Mouse (Mus musculus) cerebellum, adult 11-12 months (tissue): ENCODE data around the gene St3gal4.

Experiments used
- DNase-seq: peaks from one replicate; pipeline ENCODE4 v3.0.0; 2022

Gene St3gal4

GRCm38 (mm10) chr9:35128564-35128963 lies 9.5 kb upstream of the St3gal4 start:
- no peak for DNase-seq

DNA sequence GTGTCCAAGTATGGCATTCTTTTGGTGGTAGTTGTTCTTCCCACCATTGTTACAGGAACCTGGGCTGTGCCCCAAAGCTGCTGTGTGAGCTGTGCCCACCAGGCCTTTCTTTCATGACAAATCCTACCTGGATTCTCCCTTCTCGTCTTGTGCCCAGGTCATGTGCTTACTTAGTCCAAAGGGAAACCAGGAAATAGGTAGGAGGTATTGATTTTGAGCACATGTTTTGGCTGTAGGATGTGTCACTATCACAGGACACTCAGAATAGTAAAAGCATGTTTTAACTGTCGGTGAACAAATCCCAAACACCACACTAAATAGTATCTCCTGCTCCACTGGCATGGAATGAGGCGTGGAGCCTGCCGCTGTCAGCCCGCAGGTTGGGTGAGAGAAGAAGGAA lies 8.5 kb upstream of the St3gal4 start:
- no peak for DNase-seq

DNA sequence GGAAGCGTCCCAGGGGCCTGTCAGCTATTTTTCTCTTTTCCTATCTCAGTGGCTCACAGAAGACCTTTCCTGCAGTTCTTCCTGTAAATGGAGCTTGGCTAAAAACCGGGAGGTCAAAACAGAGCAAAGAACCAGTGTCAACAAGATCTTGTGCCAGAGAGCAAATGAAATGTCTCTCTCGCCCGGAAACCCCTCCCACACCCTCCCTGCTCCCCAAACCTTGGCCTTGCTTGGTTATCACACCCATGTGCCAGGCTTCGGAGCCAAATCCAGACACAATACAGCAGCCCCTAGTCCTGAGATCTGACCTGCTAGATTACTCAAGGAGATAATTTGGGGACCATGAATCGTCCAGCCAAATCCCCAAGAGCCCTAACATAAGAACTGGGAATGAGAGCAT lies 8.1 kb upstream of the St3gal4 start:
- DNase-seq: no peak

- no peak for DNase-seq
Observed at GRCm38 (mm10) chr9:35124678-35124955, 5.5 kb upstream of the St3gal4 start.

- DNase-seq: no peak
Observed at GRCm38 (mm10) chr9:35123804-35124677, 5.0 kb upstream of the St3gal4 start.

DNA sequence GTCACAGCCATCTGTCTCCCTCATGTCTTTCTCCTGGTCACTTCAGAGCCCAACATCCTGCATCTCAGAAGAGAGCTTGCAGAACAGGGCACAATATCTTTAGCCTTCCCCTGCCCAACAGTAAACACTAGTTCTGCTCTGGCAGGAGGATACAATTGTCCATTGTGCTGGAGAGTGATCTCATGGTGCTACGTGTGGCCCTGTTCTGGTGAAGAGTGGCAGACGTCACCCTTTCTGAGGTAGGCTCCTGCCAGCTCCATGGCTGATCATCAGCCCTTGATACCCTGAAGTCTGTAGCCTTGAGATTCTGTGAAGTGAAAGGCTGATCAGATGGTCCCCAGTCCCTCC lies 4.4 kb upstream of the St3gal4 start:
- DNase-seq: no peak

GRCm38 (mm10) chr9:35122551-35123266 lies 3.6 kb upstream of the St3gal4 start:
- DNase-seq: no peak

DNA sequence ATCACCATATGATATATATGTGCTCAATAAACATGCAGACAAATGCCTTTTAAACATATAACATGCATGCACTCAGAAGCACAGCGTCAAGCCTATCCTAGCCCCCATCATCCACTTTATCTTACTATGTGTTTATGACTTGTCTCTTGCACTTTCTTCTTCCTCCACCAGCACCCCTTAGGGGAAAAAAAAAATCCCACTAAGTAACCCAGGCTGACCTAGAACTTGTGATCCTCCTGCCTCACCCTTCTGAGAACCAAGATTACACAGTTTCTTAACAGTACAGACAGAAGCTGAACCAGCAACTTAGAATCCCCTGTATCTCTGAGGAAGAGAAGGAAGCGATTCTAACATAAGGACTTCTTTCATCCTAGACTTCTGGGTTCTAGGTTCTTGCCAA lies 505 bp downstream of the St3gal4 start:
- no peak for DNase-seq

GRCm38 (mm10) chr9:35117384-35118295 lies 1.4 kb downstream of the St3gal4 start:
- DNase-seq: no peak

DNA sequence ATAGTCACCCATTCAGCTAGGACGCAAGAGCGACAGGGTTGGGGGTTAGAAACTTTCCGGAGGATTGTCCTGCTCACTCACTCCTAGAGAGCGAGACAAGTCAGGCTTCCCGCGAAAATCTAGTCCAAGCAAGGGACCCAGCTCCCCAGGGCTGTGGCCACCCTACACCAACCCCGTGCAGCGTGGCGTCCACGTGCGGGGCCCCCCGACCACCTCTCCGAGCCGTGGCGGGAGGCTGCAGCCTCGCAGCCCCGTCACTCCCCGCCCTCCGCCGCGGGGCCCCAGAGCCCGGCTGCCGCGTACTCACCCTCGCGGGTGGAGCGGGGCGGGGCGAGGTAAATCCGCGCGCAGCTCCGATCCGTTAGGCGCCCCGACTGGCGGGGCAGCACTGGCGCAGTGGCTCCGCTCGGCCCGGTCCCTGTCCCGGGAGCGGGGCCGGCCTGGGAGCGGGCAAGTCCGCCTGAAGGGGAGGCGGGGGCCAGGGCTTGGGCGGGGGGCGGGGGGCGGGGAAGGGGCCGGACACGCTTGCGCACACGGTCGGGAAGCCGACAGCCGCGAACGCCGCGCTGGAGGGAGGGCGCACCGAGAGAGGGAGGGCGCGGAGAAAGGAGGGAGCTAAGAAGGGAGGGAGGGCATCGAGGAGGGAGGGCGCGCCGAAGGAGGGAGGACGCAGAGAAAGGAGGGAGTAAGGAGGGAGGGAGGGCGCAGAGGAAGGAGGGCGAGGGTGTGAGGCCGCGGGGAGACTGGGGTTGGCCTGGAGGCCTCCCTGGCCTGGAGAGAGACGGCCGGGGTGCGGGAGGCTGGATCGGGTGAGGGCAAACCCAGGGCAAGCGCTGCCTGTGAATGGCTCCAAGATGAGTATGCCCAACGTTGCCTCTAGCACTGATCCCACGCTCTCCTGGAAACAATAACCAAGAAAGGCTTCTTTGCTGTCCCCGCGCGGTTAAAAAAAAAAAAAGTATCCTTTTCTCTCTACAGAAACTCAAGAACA lies 2.4 kb downstream of the St3gal4 start:
- DNase-seq: peak; percentile 75

DNA sequence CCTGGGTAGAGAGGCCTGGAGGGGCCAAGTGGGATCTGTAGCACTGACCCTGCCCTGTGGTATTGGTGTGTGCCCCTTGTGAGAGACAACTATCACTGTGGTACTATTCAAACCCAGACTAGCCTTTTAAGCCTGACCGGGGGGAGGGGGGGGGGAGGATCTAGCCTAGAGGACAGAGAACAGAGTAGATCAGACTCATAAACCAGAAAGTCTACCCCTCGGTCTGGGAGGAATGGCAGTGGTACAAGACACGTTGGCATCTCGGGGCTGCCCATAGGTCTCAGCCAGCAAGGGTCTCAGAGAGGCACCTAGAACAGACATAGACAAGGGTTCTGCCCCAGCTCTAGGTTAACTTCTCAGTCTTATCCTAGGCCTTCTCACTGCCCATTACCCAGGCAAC lies 3.3 kb downstream of the St3gal4 start:
- no peak for DNase-seq

- no peak for DNase-seq
Observed at GRCm38 (mm10) chr9:35115299-35115698, 3.8 kb downstream of the St3gal4 start.

- DNase-seq: peak; percentile 7
Observed at GRCm38 (mm10) chr9:35114234-35114633, 4.8 kb downstream of the St3gal4 start.

DNA sequence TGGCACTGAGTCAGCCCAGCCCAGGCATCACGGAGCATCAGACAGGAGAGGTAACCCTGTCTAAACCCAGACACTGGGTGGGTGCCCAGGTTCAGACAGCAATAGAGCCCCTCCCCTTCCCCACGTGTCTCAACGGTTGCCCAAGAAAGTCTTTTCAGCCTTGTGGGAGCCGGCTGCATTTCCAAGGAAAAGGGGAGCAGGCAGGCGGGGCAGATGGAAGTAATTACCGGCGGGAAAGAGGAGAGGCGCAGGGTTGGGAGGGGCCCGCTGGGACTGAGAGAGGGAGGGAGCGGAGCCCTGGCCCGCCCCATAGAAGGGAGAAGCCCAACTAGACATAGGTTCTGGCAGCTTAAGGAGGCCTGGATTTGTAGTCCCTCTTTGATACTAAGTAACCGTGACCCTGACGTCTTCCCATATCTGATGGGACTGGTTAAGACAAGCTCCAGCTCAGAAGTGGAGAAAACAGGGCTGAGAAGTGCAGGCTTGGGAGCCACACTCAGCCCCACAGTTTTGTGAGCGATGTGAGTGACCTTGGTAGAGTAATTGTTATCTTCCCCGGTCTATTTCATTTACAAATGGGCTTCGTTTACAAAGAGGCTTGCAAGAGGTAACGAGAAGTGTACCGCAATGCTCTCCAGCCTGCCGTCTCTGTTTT lies 7.0 kb downstream of the St3gal4 start:
- DNase-seq: peak; percentile 44

GRCm38 (mm10) chr9:35111446-35111845 lies 7.6 kb downstream of the St3gal4 start:
- peak; percentile 6 for DNase-seq

GRCm38 (mm10) chr9:35110567-35110966 lies 8.5 kb downstream of the St3gal4 start:
- peak; percentile 15 for DNase-seq

- DNase-seq: no peak
Observed at GRCm38 (mm10) chr9:35110051-35110450, 9.0 kb downstream of the St3gal4 start.

DNA sequence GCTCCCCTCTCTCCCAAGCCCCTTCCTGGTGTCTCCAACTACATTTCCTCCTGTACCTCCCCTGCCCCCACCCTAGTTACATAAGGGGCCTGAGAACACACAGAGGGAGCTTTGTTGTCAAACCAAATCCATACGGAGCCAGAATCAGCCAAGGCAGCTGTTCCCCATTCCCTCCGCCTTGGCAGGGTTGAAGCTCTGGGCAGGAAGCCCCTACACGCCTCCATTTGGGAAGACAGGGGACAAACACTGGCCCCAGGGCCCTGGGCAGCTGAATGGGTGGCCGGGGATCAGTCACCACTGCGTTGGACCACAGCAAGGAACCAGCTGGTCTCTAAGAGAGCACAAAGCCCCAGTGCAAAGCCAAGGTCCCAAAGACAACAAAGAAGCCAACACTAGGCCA lies 10.2 kb downstream of the St3gal4 start:
- peak; percentile 75 for DNase-seq

- peak; percentile 70 for DNase-seq
Observed at GRCm38 (mm10) chr9:35108066-35108465, 11.0 kb downstream of the St3gal4 start.

- no peak for DNase-seq
Observed at GRCm38 (mm10) chr9:35107396-35107795, 11.7 kb downstream of the St3gal4 start.
